Mouse (Mus musculus) mouse trophoblast stem cell (cell line): ENCODE results near the gene Aig1.

Source experiments
- in situ Hi-C, 2 experiments: fragments of 300-500 bp; cut with MseI, MboI; formaldehyde crosslinking; loops; 2 replicates in 1 of 2; 3 replicates in 1 of 2; pipeline ENCODE4 v1.15.1; 2025

Aig1 gene

DNA sequence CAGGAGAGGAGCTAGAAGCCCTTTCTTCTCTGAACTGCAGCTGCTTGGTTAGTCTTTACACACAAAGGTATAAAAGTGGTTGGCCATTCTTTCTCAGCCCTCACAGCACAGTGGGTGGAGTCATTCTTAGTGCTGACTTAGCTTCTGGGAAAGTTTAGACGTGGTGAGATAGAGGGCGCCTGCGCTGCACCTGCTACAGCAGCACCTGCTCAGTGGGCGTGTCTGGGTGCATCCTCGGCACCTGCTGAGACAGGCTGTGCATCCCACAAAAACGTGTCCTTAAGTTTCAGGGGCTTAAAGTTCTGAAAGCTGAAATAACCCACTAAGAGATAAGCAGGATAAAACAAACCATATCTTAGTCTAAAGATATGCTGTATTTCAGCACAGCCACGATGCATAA, 227.0 kb downstream of the Aig1 start:
- in situ Hi-C loops: no loop called here

GRCm38 (mm10) chr10:13631796-13632195, 237.0 kb downstream of the Aig1 start:
- in situ Hi-C loops: no loop called here

DNA sequence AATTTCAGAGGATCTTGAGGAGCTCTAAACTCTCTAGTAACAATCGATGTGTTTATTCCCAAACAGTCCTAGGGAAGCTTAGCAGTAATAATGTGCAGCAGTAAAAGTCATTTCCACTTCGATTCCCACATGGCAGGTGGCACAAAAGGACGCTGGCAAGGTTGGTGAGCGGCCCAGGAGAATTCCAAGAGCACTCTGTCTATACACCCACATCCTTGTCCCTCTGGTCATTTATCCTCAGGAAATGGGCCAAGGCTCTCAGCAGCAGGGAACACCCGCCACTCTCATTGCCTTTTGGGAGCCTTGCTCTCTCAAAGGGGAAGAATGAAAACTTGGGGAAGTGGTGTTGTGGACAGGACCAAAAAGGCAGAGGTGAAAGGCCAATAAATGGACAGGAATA, 245.0 kb downstream of the Aig1 start:
- in situ Hi-C loops: no loop called here

DNA sequence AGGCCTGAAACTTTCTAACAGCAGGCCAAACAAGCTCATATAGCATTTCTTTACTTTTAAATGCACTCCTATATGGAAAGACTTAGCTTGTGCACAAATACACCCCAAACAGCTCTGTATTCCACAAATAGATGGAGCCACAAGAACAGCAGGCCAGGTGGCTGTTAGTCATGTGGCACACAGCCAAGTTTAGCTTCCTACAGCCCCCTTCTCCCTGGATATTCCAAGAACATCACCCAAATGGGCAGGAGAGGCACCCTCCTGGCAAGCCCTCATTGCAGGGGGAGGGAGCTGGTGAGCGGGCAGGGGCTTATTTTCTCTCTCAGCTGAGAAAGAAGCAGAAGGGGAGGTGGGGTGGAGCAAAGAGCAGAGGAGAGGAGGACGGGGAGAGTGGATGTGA, 267.9 kb downstream of the Aig1 start:
- in situ Hi-C loops: no loop called here

- in situ Hi-C loops: no loop called here
These were observed 271.3 kb downstream of the Aig1 start for GRCm38 (mm10) chr10:13597491-13597890.
